Mouse (Mus musculus) limb, embryonic 13.5 days (tissue): ENCODE measurements at regions not wholly inside any gene's neighbourhood (a gene's known extent, or its start where the extent isn't known, plus 50 kb on each side); places are given as distances from the start of the nearest gene placed in this dataset.

Experiments
- ATAC-seq: fragments of 200-750 bp; cut with Nextera tagmentation; 2 replicates; pipeline ENCODE4 v1.8.0; 2017; ENCODE audit warnings: low read depth, moderate number of reproducible peaks, moderate TSS enrichment; ENCODE audit not compliant: low FRiP score
- H3K27ac ChIP-seq: fragments of 300-500 bp; sonication (generic); 2 replicates; pipeline ENCODE4 v1.5.1; 2015; ENCODE audit warnings: inconsistent platforms, mild to moderate bottlenecking, moderate library complexity
- H3K27me3 ChIP-seq: fragments of 300-500 bp; sonication (generic); 2 replicates; pipeline ENCODE4 v1.6.1; 2015; ENCODE audit warnings: mild to moderate bottlenecking, inconsistent platforms
- H3K36me3 ChIP-seq: fragments of 300-500 bp; sonication (generic); 2 replicates; pipeline ENCODE4 v1.6.1; 2015; ENCODE audit warnings: inconsistent platforms, mild to moderate bottlenecking, moderate library complexity
- H3K4me1 ChIP-seq: fragments of 300-500 bp; sonication (generic); 2 replicates; pipeline ENCODE4 v1.6.1; 2015; ENCODE audit warnings: inconsistent platforms
- H3K4me2 ChIP-seq: fragments of 300-500 bp; sonication (generic); replicated peaks from 2 replicates; pipeline ENCODE4 v1.6.1; 2015; ENCODE audit warnings: inconsistent platforms, mild to moderate bottlenecking, moderate library complexity
- H3K4me3 ChIP-seq: fragments of 300-500 bp; sonication (generic); 2 replicates; pipeline ENCODE4 v1.5.1; 2015; ENCODE audit warnings: moderate library complexity, mild to moderate bottlenecking, inconsistent platforms
- H3K9ac ChIP-seq: fragments of 300-500 bp; sonication (generic); 2 replicates; pipeline ENCODE4 v1.6.1; 2015; ENCODE audit warnings: mild to moderate bottlenecking, inconsistent platforms
- H3K9me3 ChIP-seq: fragments of 300-500 bp; sonication (generic); 2 replicates; pipeline ENCODE4 v1.6.1; 2016; ENCODE audit warnings: inconsistent platforms
- WGBS: fragments of 180-500 bp; shearing (Covaris S2); methylation state at CpG from one replicate; pipeline ENCODE4 v1.1.7; 2015; 5-methylcytosine and 5-hydroxymethylcytosine counted together

DNA sequence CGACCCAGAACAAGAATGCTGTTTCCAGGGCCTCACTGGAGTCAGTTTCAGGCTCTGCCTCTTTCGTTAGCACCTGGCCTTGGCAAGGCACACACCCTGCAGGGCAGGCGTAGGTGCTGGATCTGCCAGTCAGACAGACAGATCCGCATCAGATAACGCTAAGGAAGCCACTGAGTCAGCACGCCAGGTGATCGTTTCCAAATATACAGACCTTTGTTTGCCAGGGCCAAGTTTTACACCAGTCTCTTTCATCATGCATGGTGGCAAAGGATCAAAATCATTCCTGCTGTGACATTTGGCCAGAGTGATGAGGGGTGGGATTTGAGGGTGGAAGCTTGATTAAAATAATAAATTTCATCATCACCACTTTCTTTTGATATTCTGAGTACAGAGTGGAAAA lies 411.0 kb downstream of the Ofcc1 start:
- WGBS = 69% methylated on average over 7 of the region's 7 CpGs

DNA sequence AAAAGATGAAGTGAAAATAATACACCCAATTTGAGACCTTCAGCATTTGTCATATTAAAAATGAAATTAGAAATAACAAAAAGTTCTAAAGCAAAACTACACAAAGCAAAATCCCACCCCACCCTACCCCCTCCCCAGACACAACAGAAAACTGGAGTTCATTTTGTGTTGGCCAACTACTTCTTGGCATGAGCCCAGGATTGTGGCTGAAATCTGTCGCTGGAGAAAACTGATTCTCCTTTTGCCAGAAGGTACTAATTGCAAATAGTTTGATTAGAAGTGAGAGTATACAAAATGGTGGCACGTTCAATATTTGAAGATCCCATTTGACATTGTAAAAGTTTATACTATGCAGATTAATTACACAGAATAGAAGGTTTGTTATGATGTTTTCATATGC lies 426.0 kb downstream of the Ofcc1 start:
- WGBS = 63% methylated on average over 2 of the region's 2 CpGs
- Histone ChIP-seq H3K4me2 (no peak overlapping the region), H3K9me3 (no peaks in the 10 kb centered on the region), H3K9ac (no peak overlapping the region), H3K36me3 (no peaks in the 10 kb centered on the region), H3K4me3 (no peak overlapping the region), H3K27me3 (no peaks in the 10 kb centered on the region), H3K4me1 (no peaks in the 10 kb centered on the region), H3K27ac (no peak overlapping the region)
- no peak for ATAC-seq

More for the DNA sequence above, 411.0 kb downstream of the Ofcc1 start:
- no peak overlapping the region for H3K4me2 ChIP-seq
- H3K27ac ChIP-seq = no peak overlapping the region
- no peaks in the 10 kb centered on the region for H3K36me3 ChIP-seq
- no peak for ATAC-seq
- H3K9ac ChIP-seq = no peak overlapping the region
- no peak overlapping the region for H3K4me3 ChIP-seq
- no peaks in the 10 kb centered on the region for H3K27me3 ChIP-seq
- no peaks in the 10 kb centered on the region for H3K4me1 ChIP-seq
- H3K9me3 ChIP-seq = no peaks in the 10 kb centered on the region

DNA sequence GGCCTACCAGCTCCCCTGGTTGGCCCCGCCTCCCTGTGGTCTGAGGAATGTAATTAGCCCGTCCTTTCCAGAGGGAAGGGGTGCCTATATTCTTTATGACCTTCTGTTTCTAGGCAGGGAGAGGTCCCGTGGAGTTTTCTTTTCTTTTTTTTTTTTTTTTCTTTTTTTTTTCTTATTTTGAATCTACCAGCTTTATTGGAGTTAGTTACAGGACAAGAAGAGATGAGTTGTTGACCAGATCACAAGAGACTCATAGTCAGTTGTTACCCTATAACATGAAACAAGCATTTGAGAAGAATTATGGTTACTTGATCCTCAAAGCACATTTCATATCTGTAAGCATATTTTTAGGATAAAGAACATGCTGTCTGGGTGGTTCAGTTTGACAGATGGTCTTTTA lies 429.8 kb downstream of the Ofcc1 start:
- no peaks in the 10 kb centered on the region for H3K4me1 ChIP-seq
- no peak for ATAC-seq
- H3K27me3 ChIP-seq = no peaks in the 10 kb centered on the region
- no peak overlapping the region for H3K9ac ChIP-seq
- no peaks in the 10 kb centered on the region for H3K36me3 ChIP-seq
- H3K4me2 ChIP-seq = no peak overlapping the region
- no peak overlapping the region for H3K4me3 ChIP-seq
- no peaks in the 10 kb centered on the region for H3K9me3 ChIP-seq
- WGBS = 34% methylated on average over 3 of the region's 3 CpGs
- no peak overlapping the region for H3K27ac ChIP-seq

DNA sequence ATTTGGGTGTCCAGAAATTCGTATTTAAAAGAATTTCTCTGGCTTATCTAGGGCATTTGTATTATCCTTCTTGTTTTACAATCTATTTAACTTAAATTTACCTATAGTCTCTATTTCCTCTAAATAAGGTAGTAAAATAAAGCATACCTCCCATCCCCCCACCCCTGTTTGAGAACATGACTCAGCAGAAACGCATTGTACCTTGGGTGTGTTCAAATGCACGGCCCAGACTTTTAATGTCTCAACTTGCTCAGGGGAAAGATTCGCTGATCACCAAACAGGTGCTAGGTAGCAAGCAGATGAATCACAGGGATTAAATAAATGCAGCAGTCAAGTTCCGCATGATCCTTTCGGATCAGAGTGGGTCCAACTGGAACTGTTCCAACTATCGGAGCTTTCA lies 432.7 kb downstream of the Ofcc1 start:
- Histone ChIP-seq H3K27me3 (no peaks in the 10 kb centered on the region), H3K36me3 (no peaks in the 10 kb centered on the region), H3K9me3 (no peaks in the 10 kb centered on the region), H3K4me1 (no peaks in the 10 kb centered on the region), H3K4me3 (no peak overlapping the region), H3K4me2 (no peak overlapping the region), H3K9ac (no peak overlapping the region), H3K27ac (no peak overlapping the region)
- no peak for ATAC-seq
- 75% methylated on average over 7 of the region's 7 CpGs for WGBS

DNA sequence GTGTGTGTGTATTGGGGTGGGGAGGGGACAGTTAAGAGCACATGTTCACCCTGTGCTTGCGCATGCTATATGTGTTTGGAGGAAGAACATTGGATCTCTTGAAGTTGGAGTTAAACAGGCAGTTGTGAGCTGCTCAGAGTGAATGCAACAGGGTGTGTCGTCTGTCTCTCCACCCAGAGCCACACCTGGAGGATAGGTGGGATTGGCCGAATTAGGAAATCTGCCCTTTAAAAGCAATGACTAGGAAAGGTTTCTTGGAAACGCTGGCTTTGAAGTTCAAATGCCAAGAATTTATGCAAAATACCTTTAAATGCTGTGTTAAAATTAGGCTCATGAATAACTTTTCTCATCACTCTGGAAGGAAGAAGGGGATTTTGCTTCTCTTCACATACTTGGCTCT lies 436.9 kb downstream of the Ofcc1 start:
- H3K36me3 ChIP-seq = no peaks in the 10 kb centered on the region
- ATAC-seq = no peak
- no peak overlapping the region for H3K9ac ChIP-seq
- H3K4me2 ChIP-seq = no peak overlapping the region
- no peaks in the 10 kb centered on the region for H3K9me3 ChIP-seq
- H3K27ac ChIP-seq = no peak overlapping the region
- WGBS = 82% methylated on average over 4 of the region's 4 CpGs
- no peaks in the 10 kb centered on the region for H3K27me3 ChIP-seq
- H3K4me3 ChIP-seq = no peak overlapping the region
- no peaks in the 10 kb centered on the region for H3K4me1 ChIP-seq

DNA sequence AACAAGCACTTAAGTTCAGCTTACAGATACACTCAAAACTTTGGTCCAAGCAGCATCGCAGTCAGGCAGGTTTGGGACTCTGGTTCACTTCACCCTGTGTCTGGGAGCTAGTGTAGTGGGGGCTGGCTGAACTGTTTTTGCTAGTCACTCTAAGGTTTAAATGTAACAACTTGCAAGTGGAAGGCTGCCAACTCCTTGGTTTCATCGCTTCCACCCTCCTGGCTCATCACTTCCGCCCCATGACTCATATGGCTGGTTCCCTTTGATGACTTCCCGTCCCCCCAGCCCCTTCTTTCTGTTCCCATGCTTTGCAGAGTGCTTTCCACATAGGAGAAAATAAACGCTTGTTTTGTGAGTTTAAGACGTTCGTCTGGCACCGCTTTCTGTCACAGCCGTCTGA lies 438.1 kb downstream of the Ofcc1 start:
- no peaks in the 10 kb centered on the region for H3K36me3 ChIP-seq
- no peaks in the 10 kb centered on the region for H3K27me3 ChIP-seq
- no peaks in the 10 kb centered on the region for H3K4me1 ChIP-seq
- H3K4me2 ChIP-seq = no peak overlapping the region
- H3K9ac ChIP-seq = no peak overlapping the region
- H3K4me3 ChIP-seq = no peak overlapping the region
- no peaks in the 10 kb centered on the region for H3K9me3 ChIP-seq
- H3K27ac ChIP-seq = no peak overlapping the region
- 63% methylated on average over 9 of the region's 9 CpGs for WGBS
- ATAC-seq = no peak

DNA sequence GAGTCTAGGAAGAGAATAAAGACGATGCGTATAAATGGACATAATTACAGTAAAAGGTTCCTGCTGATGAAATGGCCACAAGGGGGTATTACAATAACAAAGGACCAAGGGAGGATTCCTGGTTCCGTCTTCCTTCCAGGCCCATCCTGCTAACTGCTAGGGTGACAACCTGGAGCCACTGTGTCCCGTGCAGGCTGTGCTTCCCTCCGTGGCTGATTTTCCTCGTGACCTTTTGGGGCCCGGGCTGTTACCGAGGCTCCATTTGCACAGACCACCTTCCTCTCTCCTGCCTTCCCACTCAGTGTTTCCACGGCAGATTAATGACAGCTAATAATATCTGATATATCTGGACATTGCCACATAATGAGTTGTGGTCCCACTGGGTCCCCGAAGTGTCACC lies 453.5 kb downstream of the Ofcc1 start:
- Histone ChIP-seq H3K9ac (no peak overlapping the region), H3K9me3 (no peaks in the 10 kb centered on the region), H3K27me3 (no peaks in the 10 kb centered on the region), H3K4me3 (no peak overlapping the region), H3K27ac (no peak overlapping the region), H3K36me3 (no peaks in the 10 kb centered on the region), H3K4me1 (no peaks in the 10 kb centered on the region), H3K4me2 (no peak overlapping the region)
- no peak for ATAC-seq
- 55% methylated on average over 10 of the region's 10 CpGs for WGBS

DNA sequence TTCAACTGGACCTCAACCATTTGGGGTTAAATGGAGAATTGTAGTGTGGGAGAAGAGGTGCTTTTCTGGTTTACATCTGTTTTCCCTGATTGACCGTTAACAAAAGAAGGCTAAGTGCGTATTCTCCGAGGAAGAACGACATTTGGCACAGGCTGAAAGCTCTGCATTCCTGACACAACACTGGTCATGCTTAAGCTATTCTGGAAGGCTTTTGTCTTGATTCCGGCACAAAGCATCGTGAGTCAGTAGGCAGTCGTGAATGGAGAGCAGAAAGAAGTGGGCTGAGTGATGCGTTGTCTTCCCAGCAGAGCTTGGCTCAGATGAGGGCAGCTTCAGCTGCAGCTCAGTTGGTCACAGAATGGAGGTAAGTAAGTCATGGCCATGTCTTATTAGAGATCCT lies 457.0 kb downstream of the Ofcc1 start:
- H3K36me3 ChIP-seq = no peaks in the 10 kb centered on the region
- no peaks in the 10 kb centered on the region for H3K9me3 ChIP-seq
- no peak overlapping the region for H3K9ac ChIP-seq
- H3K4me1 ChIP-seq = no peaks in the 10 kb centered on the region
- WGBS = 81% methylated on average over 8 of the region's 8 CpGs
- H3K27me3 ChIP-seq = no peaks in the 10 kb centered on the region
- no peak overlapping the region for H3K4me3 ChIP-seq
- H3K27ac ChIP-seq = no peak overlapping the region
- no peak overlapping the region for H3K4me2 ChIP-seq
- ATAC-seq = no peak

DNA sequence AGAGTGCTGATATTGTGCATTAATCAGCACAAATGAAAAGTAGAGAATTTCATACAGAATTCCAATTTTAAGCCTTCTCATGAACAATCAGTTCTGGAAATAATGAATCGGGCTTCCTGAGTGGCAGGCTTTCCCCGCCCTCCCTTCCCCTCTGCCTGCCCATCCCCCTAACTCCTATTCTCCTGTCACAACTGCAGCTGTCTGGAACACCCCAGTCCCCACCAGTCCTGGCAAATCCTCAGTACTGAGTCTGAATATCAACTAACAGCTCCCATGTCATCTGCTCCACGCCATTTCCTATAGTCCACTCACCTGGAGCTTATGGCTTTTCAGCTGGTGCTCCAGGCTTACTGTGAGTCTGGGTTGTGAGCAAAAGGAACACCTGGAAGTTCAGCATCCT lies 457.9 kb downstream of the Ofcc1 start:
- H3K4me1 ChIP-seq = no peaks in the 10 kb centered on the region
- no peaks in the 10 kb centered on the region for H3K27me3 ChIP-seq
- no peak overlapping the region for H3K4me2 ChIP-seq
- H3K27ac ChIP-seq = no peak overlapping the region
- no peak overlapping the region for H3K4me3 ChIP-seq
- 70% methylated on average over 3 of the region's 3 CpGs for whole genome bisulfite sequencing
- no peak for ATAC-seq
- H3K9ac ChIP-seq = no peak overlapping the region
- no peaks in the 10 kb centered on the region for H3K9me3 ChIP-seq
- H3K36me3 ChIP-seq = no peaks in the 10 kb centered on the region

DNA sequence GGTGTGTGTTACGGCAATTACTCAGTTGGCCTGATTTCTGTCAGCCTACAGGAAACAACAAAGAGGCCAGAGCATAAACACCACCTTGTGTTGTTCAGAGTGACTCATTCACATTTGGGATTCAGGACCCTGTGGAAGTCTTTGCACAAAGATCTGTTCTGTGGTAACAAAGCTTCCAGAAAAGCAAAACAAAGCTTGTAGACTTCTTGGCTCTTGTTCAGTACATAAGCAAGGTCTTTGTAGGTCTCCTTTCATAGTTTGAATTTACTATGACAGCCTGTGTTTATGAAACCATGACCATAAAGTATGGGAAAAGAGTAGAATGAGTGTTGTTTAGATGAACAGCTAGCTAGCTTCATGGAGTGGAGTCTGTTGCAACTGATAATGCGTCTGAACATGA lies 461.9 kb downstream of the Ofcc1 start:
- Histone ChIP-seq H3K36me3 (no peaks in the 10 kb centered on the region), H3K9me3 (no peaks in the 10 kb centered on the region), H3K27ac (no peak overlapping the region), H3K9ac (no peak overlapping the region), H3K4me2 (no peak overlapping the region), H3K4me3 (no peak overlapping the region), H3K27me3 (no peaks in the 10 kb centered on the region), H3K4me1 (no peaks in the 10 kb centered on the region)
- no peak for ATAC-seq
- 89% methylated on average over 2 of the region's 2 CpGs for WGBS

DNA sequence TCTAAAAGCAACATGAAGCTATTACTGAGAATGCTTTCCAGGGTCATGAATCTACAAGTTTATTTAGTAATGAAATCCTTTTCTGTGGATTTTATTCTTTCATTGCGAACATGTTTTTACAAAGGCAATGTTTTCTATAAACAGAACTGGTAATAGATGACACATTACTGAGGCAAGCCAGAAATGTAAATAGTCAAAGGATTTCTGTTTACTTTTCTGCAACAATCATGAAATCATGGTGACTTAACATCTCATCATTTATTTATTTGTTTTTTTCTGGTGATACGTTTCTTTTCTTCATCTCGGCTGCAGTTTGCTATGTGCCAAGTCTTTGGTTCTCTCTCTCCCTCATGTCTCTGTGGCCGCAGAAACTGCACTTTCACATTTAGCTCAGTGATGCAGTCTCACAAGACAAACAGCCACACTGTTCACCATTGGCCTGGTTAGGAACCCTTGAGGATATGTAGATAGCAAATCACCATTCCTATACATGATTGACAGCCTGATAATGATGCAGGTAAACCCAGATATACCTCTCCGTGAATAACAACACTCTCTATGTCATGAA lies 462.8 kb downstream of the Ofcc1 start:
- no peak overlapping the region for H3K27ac ChIP-seq
- 83% methylated on average over 5 of the region's 5 CpGs for WGBS
- H3K9ac ChIP-seq = no peak overlapping the region
- no peak for ATAC-seq
- H3K36me3 ChIP-seq = no peaks in the 10 kb centered on the region
- no peaks in the 10 kb centered on the region for H3K27me3 ChIP-seq
- no peaks in the 10 kb centered on the region for H3K9me3 ChIP-seq
- no peak overlapping the region for H3K4me2 ChIP-seq
- H3K4me1 ChIP-seq = no peaks in the 10 kb centered on the region
- H3K4me3 ChIP-seq = no peak overlapping the region

DNA sequence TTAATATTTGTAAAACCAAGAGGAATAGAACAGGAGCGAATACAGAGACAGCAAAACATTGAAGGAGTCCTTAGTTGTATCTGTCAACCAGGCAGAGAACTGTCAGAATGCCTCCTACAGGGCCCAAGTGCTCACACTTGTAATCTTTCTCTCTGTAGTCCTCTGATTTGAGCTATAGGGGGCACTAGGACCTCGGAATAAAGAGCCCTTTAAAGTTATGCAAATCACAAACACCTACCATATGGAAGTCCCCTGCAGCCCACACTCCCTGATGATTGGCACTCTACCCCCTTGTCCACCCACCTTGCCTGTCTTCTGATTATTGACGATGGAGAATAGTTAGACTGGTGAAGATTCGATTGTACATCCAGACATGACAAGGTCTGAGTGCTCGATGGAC lies 467.1 kb downstream of the Ofcc1 start:
- H3K27ac ChIP-seq = no peak overlapping the region
- no peak overlapping the region for H3K4me2 ChIP-seq
- no peaks in the 10 kb centered on the region for H3K4me1 ChIP-seq
- ATAC-seq = no peak
- H3K9me3 ChIP-seq = no peaks in the 10 kb centered on the region
- H3K4me3 ChIP-seq = no peak overlapping the region
- no peak overlapping the region for H3K9ac ChIP-seq
- no peaks in the 10 kb centered on the region for H3K27me3 ChIP-seq
- no peaks in the 10 kb centered on the region for H3K36me3 ChIP-seq
- WGBS = 63% methylated on average over 5 of the region's 5 CpGs

DNA sequence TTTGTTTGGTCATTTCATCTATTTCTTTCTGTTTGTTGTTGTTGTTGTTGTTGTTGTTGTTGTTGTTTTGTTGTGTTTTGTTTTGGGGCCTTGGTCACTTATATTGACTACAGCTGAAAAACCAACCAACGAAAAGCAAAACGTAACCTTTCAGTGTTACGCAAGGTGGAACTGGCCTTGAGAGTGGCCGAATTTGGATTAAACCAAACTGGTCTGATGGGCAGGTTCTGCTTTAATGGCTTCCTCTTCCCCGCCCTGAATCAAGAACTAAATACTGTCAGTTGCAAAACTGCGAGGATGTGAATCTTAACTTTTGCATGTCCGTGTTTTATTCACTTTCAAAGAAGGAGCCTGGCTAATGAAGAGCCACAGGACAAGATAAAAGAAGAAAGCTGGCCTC lies 480.2 kb downstream of the Ofcc1 start:
- Histone ChIP-seq H3K27me3 (no peaks in the 10 kb centered on the region), H3K9ac (no peak overlapping the region), H3K4me3 (no peak overlapping the region), H3K4me2 (no peak overlapping the region), H3K4me1 (no peaks in the 10 kb centered on the region), H3K27ac (no peak overlapping the region), H3K9me3 (no peaks in the 10 kb centered on the region), H3K36me3 (no peaks in the 10 kb centered on the region)
- no peak for ATAC-seq
- WGBS = 87% methylated on average over 7 of the region's 7 CpGs
